Mouse (Mus musculus): ENCODE measurements around the gene Smurf1.

The Smurf1 gene

GRCm38 (mm10) chr5:144870782-144871181 is 94.9 kb downstream of the Smurf1 start:
- no peak for DNase-seq (ENCODE audit: low read depth, low spot score)

GRCm38 (mm10) chr5:144869466-144869865 is 96.2 kb downstream of the Smurf1 start:
- DNase-seq (ENCODE audit: low read depth, low spot score), result no peak

DNA sequence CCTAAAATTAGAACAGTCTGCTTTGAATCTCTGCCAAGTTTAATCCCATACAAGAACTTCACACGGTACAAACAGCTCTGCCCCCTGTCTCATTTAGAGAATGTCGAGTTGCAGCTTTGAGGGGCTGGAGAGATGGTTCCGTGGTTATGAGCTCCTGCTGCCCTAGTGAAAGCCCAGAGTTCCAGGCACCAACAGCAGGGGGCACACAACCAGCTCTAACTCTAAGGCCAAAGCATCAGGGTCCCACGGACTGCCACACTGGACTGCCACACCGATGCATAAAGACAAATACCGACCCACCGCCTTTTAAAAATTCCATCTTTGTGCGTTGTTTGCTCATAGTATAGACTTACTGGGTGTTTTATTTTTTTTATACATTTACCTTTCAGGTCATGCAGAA is 98.7 kb downstream of the Smurf1 start:
- peak; percentile 32 for DNase-seq (ENCODE audit: low read depth, low spot score)

DNA sequence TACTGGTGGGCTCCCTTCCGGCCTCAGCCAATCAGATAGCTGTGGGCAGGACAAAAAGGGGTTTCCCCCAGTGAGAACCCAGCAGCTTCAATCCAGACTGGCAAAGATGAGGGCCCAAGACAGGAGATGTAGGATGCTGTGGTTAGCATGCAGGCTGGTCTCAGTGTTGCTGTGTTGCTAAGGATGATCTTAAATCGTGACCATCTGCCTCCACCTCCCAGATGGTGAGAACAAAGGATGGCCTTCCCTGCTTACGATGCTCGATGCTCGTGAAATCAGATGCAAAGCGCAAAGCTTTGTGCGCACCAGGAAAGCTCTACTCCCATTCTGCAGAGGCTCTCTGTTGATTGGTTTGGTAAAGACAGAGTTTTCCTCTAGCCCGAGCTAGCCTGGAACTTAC is 104.7 kb downstream of the Smurf1 start:
- DNase-seq (ENCODE audit: low read depth, low spot score), result no peak

- no peak for DNase-seq (ENCODE audit: low read depth, low spot score)
These were observed 106.4 kb downstream of the Smurf1 start for GRCm38 (mm10) chr5:144859284-144859683.

DNA sequence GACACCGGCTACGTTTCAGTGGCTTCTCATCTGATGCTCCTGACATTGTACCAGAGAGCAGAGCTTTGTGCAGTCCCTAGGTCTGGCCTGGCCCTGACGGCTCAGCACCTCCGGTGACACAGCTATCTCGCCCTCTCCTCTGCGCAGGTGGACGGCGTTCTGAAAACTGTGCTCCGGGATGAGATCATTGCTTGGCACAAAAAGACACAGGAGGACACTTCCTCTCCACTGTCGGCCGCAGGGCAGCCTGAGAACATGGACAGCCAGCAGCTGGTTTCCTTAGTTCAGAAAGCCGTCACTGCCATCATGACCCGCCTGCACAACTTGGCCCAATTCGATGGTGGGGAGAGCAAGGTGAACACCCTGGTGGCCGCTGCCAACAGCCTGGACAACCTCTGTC is 107.1 kb downstream of the Smurf1 start:
- DNase-seq (ENCODE audit: low read depth, low spot score), result no peak

- no peak for DNase-seq (ENCODE audit: low read depth, low spot score)
These were observed 109.7 kb downstream of the Smurf1 start for GRCm38 (mm10) chr5:144855936-144856335.

DNA sequence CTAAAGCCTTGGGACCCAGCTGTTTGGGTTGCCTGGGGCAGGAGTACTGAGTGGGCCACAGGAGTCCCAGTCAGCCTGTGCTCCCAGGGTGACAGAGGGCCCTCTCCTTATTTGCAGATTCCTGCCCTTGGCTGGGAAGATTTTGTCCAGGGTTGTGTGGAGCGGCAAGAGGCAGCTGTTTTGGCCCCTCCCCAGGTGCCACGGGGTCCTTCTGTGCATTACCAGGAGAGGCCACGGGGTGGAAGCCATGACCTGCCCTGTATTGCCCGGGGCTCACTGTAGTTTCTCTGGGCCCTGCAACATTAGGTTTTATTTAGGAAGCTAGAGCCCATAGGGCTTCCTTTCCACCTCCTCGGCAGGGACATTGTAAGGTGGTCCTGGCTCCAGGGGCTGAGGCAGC is 111.7 kb downstream of the Smurf1 start:
- DNase-seq (ENCODE audit: low read depth, low spot score), result no peak

- DNase-seq (ENCODE audit: low read depth, low spot score), result peak; percentile 29
These were observed 113.8 kb downstream of the Smurf1 start for GRCm38 (mm10) chr5:144851820-144852219.

GRCm38 (mm10) chr5:144849932-144850331 is 115.7 kb downstream of the Smurf1 start:
- DNase-seq (ENCODE audit: low read depth, low spot score), result no peak

DNA sequence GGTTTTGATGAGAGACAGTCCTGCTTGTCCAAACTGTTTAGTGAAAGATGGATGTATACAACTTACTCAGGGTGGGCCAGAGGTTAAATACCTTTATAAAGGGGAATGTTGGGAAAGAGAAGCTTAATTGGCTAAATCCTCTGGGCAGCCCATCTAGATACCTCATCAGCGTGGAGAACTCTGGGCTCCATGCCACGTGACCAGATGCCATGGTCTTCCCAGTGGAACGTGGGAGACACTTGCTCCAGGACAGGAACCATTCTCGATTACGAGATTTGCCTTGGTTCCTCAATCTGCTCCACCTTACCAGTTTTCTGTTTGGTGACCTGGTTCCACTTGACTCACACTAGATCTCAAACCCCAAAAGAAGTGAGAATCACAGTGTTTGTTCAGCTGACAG is 116.9 kb downstream of the Smurf1 start:
- no peak for DNase-seq (ENCODE audit: low read depth, low spot score)

DNA sequence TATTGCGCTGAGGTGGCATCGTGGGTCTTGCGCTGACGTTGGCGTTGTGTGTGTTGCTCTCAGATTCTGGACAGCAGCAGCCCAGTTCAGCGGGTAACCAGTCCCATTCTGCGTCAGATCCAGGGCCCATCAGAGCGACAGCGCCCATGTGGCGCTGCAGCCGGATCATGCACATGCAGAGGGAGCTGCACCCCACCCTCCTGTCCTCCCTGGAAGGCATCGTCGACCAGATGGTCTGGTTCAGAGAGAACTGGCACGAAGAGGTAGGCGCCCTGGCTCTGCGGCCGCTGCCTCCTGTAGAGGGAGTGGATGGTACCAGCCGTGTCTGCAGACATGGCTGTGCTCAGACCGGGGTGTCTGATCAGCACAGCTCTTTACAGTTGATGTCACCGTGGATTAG is 120.3 kb downstream of the Smurf1 start:
- DNase-seq (ENCODE audit: low read depth, low spot score), result no peak

- DNase-seq (ENCODE audit: low read depth, low spot score), result peak; percentile 69
These were observed 129.5 kb downstream of the Smurf1 start for GRCm38 (mm10) chr5:144836100-144836499.

- DNase-seq (ENCODE audit: low read depth, low spot score), result no peak
These were observed 133.7 kb downstream of the Smurf1 start for GRCm38 (mm10) chr5:144831840-144832469.

DNA sequence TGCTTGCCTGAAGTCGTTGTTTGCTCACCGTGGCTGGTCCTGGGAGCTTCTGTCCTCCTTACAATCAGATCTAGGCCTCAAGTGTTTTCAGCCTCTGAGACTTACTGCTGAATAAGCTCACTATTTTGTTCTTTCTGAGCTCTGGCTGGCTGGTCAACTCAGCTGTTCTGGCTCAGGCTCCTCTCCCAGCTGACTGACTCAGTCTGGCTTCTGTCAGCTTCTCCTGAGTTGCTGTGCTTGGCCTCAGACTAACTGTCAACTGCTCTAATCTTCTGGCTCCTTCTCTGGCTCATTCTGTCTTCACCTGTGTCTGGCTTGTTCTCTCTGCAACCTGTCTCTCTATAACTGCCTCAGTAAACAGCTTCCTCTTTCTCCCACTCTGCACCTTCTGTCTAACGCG is 136.0 kb downstream of the Smurf1 start:
- DNase-seq (ENCODE audit: low read depth, low spot score), result no peak

GRCm38 (mm10) chr5:144828365-144829102 is 137.1 kb downstream of the Smurf1 start:
- no peak for DNase-seq (ENCODE audit: low read depth, low spot score)

All from 3T3-L1 (cell line).